21 mouse cellular contexts compared by ENCODE assay signal in the genomic region with DNA sequence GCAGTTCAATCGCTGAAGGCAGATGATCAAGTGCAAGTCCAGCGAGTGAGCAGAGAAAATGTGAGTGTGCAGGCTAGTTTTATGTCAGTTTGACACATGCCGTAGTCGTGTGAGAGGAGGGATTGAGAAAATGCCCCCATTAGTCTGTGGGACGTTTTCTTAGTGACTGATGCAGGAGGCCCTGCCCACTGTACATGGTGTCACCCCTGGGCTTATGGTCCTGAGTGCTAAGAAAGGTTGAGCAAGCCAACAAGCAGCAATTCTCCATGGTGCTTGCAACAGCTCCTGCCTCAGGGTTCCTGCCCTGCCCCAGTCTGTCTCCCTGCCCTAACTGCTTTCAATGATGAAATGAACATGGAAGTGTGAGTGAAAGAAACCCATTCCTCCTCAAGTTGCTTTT.
"Had no signal": no experiment of that assay in that cellular context is flagged by ENCODE, and none has a peak within 500 bp of the region (broad histone marks: within the 10 kb centered on the region; RNA-seq: fewer than 3 reads in every experiment).

No protein-coding gene starts in this region.

- H3K4me3 ChIP-seq: liver, embryonic 13.5 days; liver, embryonic 15.5 days; lung, embryonic 15.5 days; megakaryocyte, embryonic 14.5 days; midbrain, embryonic 13.5 days; neural tube, embryonic 12.5 days had no signal

- ATAC-seq: liver, postnatal 0 days; lung, postnatal 0 days; midbrain, embryonic 13.5 days had no signal

- H3K9me3 ChIP-seq: liver, embryonic 13.5 days; liver, embryonic 15.5 days; lung, embryonic 15.5 days; megakaryocyte, embryonic 14.5 days; midbrain, embryonic 13.5 days; neural tube, embryonic 12.5 days had no signal

- H3K27ac ChIP-seq: liver, embryonic 13.5 days; liver, embryonic 15.5 days; lung, embryonic 15.5 days; macrophage; neural tube, embryonic 12.5 days had no signal

- H3K4me2 ChIP-seq: liver, embryonic 11.5 days; liver, embryonic 13.5 days; liver, embryonic 15.5 days; lung, embryonic 15.5 days; midbrain, embryonic 13.5 days; neural tube, embryonic 12.5 days had no signal

- H3K27me3 ChIP-seq: liver, embryonic 13.5 days; liver, embryonic 15.5 days; lung, embryonic 15.5 days; megakaryocyte, embryonic 14.5 days; midbrain, embryonic 13.5 days; neural tube, embryonic 12.5 days had no signal

- H3K9ac ChIP-seq: liver, embryonic 13.5 days; liver, embryonic 15.5 days; liver, postnatal 0 days; lung, embryonic 15.5 days; midbrain, embryonic 13.5 days; neural tube, embryonic 12.5 days had no signal

- H3K4me1 ChIP-seq: lung, embryonic 15.5 days; megakaryocyte, embryonic 14.5 days; midbrain, embryonic 13.5 days; neural tube, embryonic 12.5 days had no signal

- DNase-seq: liver, embryonic 13.5 days; liver, postnatal 0 days; lung, adult 2 months; lung, postnatal 14 days; lung, postnatal 36 days; retina, postnatal 1 day; right cerebral cortex, adult 18-20 months; right cerebral cortex, postnatal 25 days; right cerebral cortex, postnatal 4 days; spleen, adult 18-20 months; thymus, adult 18-20 months; thymus, postnatal 14 days; thymus, postnatal 36 days had no signal
